Mouse (Mus musculus) Patski (cell line): ENCODE measurements around the gene Ptgir. TPM values are rescaled to one million over a fixed set of nuclear protein-coding genes. Genes with fewer than 3 reads are reported as not detected.

Experiments
- ATAC-seq: fragments of 100-300 bp; one replicate; pipeline ENCODE4 v1.8.0; 2021
- CTCF ChIA-PET: fragments of 350-600 bp; sonication (Branson Sonifier 250); formaldehyde crosslinking; loops from one replicate; lab custom pipeline; 2022; ENCODE audit warnings: inconsistent platforms; lab: Charles Lee
- POLR2A ChIA-PET: fragments of 350-600 bp; sonication (Branson Sonifier 250); formaldehyde crosslinking; loops from one replicate; lab custom pipeline; 2022; ENCODE audit warnings: antibody characterized with exemption, inconsistent platforms; lab: Charles Lee
- DNase-seq: peaks from one replicate; pipeline ENCODE4 v3.0.0-alpha.2; 2011; ENCODE audit warnings: low read depth, low spot score
- H3K27me3 ChIP-seq: fragments of 371-371 bp; one replicate; pipeline ENCODE4 v1.5.1; 2021
- CTCF ChIP-seq: fragments of 100-300 bp; IDR thresholded peaks from one replicate; pipeline ENCODE4 v1.5.1; 2021
- in situ Hi-C: fragments of 300-500 bp; cut with MboI; formaldehyde crosslinking; loops from 3 replicates; pipeline ENCODE4 v1.11.1; 2018; ENCODE audit warnings: low pct_unique_long_range_greater_than_20kb, mixed read lengths
- polyA plus RNA-seq: library from polyadenylated mRNA; unstranded; gene quantifications from one replicate; pipeline ENCODE4 v1.2.3, GENCODE M21; 2021

The Ptgir gene
- polyA plus RNA-seq, 1 experiment from 2014 or later: not detected

GRCm38 (mm10) chr7:16915461-16916340 lies 9.4 kb downstream of the Ptgir start:
- in situ Hi-C loops: no loop called here
- ATAC-seq: no peak
- H3K27me3 ChIP-seq: no peaks in the 10 kb centered on the region

DNA sequence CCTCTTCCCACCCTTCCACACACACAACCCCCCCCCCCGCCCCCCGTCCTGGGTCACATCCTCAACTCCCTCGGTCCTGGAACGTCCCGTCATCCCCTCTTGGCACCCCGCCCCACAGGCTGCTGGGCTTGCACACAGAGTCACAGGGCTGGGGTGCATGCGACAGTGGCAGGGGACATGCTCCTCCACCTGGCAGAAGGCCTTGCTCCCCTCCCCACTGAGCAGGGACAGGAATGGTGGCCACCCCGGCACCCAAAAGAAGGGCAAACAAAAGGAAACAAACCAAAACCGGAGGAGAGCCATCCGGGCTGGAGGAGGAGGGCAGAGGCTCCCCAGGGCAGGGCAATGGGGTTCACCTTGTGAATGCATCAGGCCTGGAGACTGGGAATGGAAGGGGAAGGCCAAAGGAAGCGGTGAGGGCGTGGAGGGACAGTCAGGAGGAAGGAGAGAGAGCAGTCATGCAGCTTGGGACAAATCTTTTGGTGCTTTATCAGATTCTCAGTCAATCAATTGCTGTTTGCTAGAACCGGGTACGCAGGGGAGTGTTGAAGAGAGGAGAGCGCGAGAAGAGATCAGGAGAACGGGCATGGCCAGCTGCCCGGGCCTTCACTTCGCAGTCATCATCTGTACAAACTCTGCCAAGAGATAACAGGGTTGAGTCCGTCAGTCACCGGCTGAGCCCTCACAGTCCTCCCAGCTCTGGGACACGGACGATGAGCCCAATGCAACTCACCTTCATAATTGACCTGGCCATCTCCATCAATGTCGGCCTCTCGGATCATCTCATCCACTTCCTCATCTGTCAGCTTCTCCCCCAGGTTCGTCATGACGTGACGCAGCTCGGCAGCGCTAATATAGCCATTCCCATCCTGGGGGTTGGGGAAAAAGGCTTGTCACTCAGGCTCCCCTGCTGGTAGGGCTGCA lies 10.3 kb downstream of the Ptgir start:
- in situ Hi-C loops: no loop called here

More at GRCm38 (mm10) chr7:16915461-16916340, 9.4 kb downstream of the Ptgir start:
- no peak for TF ChIP-seq CTCF
- POLR2A ChIA-PET: no interaction called here
- DNase-seq: no peak
- CTCF ChIA-PET: no interaction called here

DNA sequence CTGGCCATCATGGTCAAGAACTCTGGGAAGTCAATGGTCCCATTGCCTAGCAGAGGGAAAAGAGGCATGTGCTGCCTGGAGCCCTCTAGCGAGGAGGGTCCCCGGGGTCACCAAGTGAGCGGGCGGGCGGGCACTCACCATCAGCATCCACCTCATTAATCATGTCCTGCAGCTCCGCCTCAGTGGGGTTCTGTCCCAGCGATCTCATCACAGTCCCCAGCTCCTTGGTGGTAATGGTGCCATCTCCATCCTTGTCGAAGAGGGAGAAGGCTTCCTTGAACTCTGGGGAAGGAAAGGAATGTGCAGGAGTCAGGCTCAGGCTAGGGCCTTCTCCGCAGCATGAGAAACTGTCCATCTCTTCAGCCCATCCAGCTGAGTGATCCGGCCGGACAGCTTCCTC lies 11.2 kb downstream of the Ptgir start:
- CTCF ChIA-PET: no interaction called here
- H3K27me3 ChIP-seq: no peaks in the 10 kb centered on the region
- no peak for TF ChIP-seq CTCF
- POLR2A ChIA-PET: no interaction called here
- ATAC-seq (no peak), DNase-seq (no peak)
- in situ Hi-C loops: no loop called here

More for the DNA sequence above, 10.3 kb downstream of the Ptgir start:
- ChIA-PET POLR2A (no interaction called here), CTCF (interaction anchor here (1.0 kb wide), 1 partner anchor 42 kb away, joined by 3 read pairs; the partner anchor contains the start of gene Dact3)
- DNase-seq (no peak), ATAC-seq (no peak)
- no peaks in the 10 kb centered on the region for H3K27me3 ChIP-seq
- TF ChIP-seq CTCF: no peak

DNA sequence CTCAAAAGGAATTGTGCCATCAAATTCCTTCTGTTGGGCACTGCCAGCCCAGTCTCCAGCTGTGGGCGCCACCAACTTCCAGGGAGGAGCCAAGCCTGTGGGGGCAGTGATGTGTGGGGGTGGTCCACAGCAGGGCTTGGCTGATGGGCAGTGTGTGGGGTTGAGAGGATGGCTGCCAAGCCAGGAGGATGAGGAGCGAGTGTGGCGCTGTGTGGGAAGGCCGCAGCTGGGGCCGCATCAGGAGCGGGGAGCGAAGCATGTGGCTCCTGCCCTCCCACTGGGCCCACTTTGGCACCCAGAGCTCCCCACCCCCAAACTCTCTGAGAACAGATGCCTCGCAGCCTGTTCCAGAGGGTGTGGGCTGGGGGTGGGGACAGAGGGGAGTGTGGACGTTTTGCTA lies 11.7 kb downstream of the Ptgir start:
- no peaks in the 10 kb centered on the region for H3K27me3 ChIP-seq
- DNase-seq (no peak), ATAC-seq (no peak)
- in situ Hi-C loops: no loop called here
- ChIA-PET CTCF (interaction anchor here (2.0 kb wide), 1 partner anchor 44 kb away, joined by 8 read pairs; no protein-coding TSS in a partner anchor), POLR2A (no interaction called here)
- TF ChIP-seq CTCF: no peak

- CTCF ChIA-PET: interaction anchor here (1.9 to 2.0 kb wide), 2 partner anchors 24 to 44 kb away, joined by 8 to 10 read pairs; no protein-coding TSS in a partner anchor
- POLR2A ChIA-PET: no interaction called here
- DNase-seq: no peak
- peak; percentile 29 for ATAC-seq
- in situ Hi-C loops: no loop called here
- H3K27me3 ChIP-seq: no peaks in the 10 kb centered on the region
- TF ChIP-seq CTCF: no peak
Measured at GRCm38 (mm10) chr7:16918670-16919069, 12.4 kb downstream of the Ptgir start.

- ATAC-seq: no peak
- ChIA-PET CTCF (interaction anchor here (0.8 to 2.0 kb wide), 3 partner anchors 24 to 83 kb away, joined by 3 to 10 read pairs (median 8); no protein-coding TSS in a partner anchor), POLR2A (no interaction called here)
Measured at GRCm38 (mm10) chr7:16919395-16920149, 13.3 kb downstream of the Ptgir start.

DNA sequence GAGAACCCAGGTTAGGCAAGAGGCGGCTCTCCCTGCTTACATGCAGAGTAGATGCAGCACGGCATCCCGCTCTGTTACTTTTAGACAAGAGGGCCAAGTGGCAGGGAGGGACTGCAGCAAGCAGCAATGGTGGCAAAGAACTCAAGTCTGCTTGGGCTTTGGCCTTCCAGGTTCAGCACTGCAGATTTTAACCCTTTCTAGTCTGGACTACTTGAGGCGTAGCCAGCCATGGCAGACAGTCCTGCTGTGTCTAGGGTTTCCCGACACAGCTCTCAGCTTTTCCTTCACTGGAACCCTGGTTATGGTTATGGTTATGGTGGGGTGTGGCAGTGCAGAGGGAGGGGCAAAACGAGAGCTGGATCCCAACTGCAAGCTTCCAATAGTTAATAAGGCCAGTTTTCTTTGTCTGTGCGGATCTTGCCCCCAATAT lies 13.9 kb downstream of the Ptgir start:
- H3K27me3 ChIP-seq: no peaks in the 10 kb centered on the region
- POLR2A ChIA-PET: no interaction called here
- no peak for DNase-seq
- ATAC-seq: no peak
- TF ChIP-seq CTCF: no peak
- in situ Hi-C loops: no loop called here
- CTCF ChIA-PET: interaction anchor here (0.7 to 1.9 kb wide), 3 partner anchors 25 to 82 kb away, joined by 3 to 10 read pairs (median 3); no protein-coding TSS in a partner anchor

More at GRCm38 (mm10) chr7:16919395-16920149, 13.3 kb downstream of the Ptgir start:
- TF ChIP-seq CTCF: no peak
- DNase-seq: no peak
- in situ Hi-C loops: no loop called here
- H3K27me3 ChIP-seq: no peaks in the 10 kb centered on the region

- no peak for ATAC-seq
- in situ Hi-C loops: no loop called here
Measured at GRCm38 (mm10) chr7:16920818-16921791, 14.8 kb downstream of the Ptgir start.

GRCm38 (mm10) chr7:16921881-16922335 lies 15.6 kb downstream of the Ptgir start:
- DNase-seq (no peak), ATAC-seq (no peak)
- H3K27me3 ChIP-seq: no peaks in the 10 kb centered on the region
- ChIA-PET CTCF (interaction anchor here (0.7 to 1.8 kb wide), 4 partner anchors 8 to 22 kb away, joined by 3 to 6 read pairs (median 4); no protein-coding TSS in a partner anchor), POLR2A (interaction anchor here (0.9 kb wide), 1 partner anchor 16 kb away, joined by 3 read pairs; no protein-coding TSS in a partner anchor)
- in situ Hi-C loops: no loop called here
- TF ChIP-seq CTCF: no peak

More at GRCm38 (mm10) chr7:16920818-16921791, 14.8 kb downstream of the Ptgir start:
- POLR2A ChIA-PET: no interaction called here
- H3K27me3 ChIP-seq: no peaks in the 10 kb centered on the region
- CTCF ChIA-PET: interaction anchor here (0.7 kb wide), 1 partner anchor 26 kb away, joined by 3 read pairs; no protein-coding TSS in a partner anchor
- DNase-seq: no peak
- TF ChIP-seq CTCF: no peak
